Mouse (Mus musculus): ENCODE results near the gene Aldh1a1. TPM values are rescaled to one million over a fixed set of nuclear protein-coding genes. Genes with fewer than 3 reads are reported as not detected.

Aldh1a1 gene
- polyA plus RNA-seq, 1 experiment from 2014 or later = 126 TPM

DNA sequence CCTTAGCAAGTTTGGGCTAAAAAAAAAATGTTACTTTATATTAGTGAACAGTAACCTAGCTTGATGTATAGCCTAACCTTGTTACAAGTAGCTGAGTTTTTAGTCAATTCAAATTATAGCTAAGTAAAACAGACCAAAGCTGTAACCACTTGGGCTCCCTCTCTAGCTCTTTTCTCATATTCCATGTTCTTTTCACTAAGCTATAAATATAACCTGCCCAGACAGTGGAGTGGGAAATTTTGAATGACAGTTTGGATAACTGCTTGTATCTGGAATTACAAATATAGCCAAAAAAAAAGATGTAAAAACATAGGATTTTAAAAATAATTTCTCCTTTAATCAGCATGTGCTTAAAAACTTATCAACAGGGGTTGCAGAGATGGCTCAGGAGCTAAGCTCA is 12.8 kb downstream of the Aldh1a1 start:
- H3K4me3 ChIP-seq (ENCODE audit: low read depth, low read length) = no peak overlapping the region
- no peak overlapping the region for H3K4me2 ChIP-seq (replicated peaks; ENCODE audit: low read depth, low read length)
- H3K4me1 ChIP-seq (ENCODE audit: insufficient read depth, low read depth, low read length) = no peaks in the 10 kb centered on the region
- no peak for DNase-seq (ENCODE audit: low spot score)
- H3K9me3 ChIP-seq (ENCODE audit: low read length) = no peaks in the 10 kb centered on the region
- H3K27ac ChIP-seq (ENCODE audit: low read length) = no peak overlapping the region
- no peak for TF ChIP-seq EP300 (IDR thresholded peaks at IDR 0.05)
- TF ChIP-seq CTCF (IDR thresholded peaks at IDR 0.05) = no peak
- no peaks in the 10 kb centered on the region for H3K27me3 ChIP-seq (replicated peaks; ENCODE audit: insufficient read depth, low read length)
- H3K9ac ChIP-seq (replicated peaks; ENCODE audit: low read depth) = no peak overlapping the region
- H3K36me3 ChIP-seq (ENCODE audit: insufficient read depth, low read length) = no peaks in the 10 kb centered on the region
- no peak for ATAC-seq

DNA sequence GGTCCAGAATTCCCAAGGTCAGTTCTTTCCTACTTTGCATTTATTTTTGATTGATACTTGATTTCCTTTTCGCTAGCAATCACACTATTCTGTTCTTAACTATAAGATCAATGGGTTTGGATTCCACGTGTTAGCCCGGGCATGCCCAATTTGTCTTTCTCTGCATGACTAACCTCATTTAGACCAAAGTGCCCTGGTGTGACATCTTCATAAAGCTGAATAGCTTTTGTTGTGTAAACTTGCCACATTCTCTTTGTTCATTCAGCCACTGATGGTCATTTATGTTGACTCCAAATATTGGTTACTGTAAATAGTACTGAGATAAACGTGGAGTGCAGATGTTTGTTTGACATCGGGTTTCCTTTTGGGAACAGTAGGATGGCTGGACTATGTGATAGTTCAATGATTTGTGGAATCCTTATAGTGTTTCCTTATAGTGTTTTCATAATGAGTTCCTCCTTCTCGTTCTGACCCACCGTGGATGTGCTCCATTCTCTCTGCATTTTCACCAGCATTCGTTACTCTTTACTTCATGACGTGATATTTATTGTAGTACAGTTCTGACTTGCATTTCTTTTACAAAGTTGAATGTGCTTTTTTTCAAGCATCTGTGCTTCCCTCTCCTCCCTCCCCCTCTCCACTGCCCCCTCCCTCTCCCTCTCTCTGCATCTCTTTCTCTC is 14.6 kb downstream of the Aldh1a1 start:
- Histone ChIP-seq H3K4me2 (replicated peaks; ENCODE audit: low read depth, low read length) (no peak overlapping the region), H3K4me1 (ENCODE audit: insufficient read depth, low read depth, low read length) (no peaks in the 10 kb centered on the region), H3K4me3 (ENCODE audit: low read depth, low read length) (no peak overlapping the region), H3K9me3 (ENCODE audit: low read length) (no peaks in the 10 kb centered on the region), H3K9ac (replicated peaks; ENCODE audit: low read depth) (no peak overlapping the region), H3K36me3 (ENCODE audit: insufficient read depth, low read length) (no peaks in the 10 kb centered on the region), H3K27me3 (replicated peaks; ENCODE audit: insufficient read depth, low read length) (no peaks in the 10 kb centered on the region), H3K27ac (ENCODE audit: low read length) (no peak overlapping the region)
- 41% methylated on average over 9 of the region's 9 CpGs for WGBS
- TF ChIP-seq CTCF (IDR thresholded peaks at IDR 0.05) = no peak
- TF ChIP-seq EP300 (IDR thresholded peaks at IDR 0.05) = no peak
- ATAC-seq (no peak), DNase-seq (ENCODE audit: low spot score) (no peak)

DNA sequence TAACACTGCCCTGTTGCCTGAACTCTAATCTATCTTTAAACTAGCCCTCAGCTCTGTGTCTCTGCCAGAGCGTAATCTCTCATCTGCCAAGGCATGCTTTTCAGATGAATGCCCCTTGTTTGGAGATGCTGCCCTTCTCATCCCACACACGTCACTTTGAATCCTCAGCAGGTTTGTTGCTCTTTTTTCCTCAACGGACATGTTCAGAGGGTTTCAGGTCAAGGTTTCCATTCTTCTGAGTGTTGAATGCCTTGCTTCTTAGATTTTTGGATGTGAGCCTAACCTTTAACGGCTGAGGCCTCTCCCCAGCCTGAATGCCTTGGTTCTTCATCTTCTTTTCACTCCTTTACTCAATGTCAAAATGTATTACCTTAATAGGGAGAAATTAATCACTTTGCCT is 16.1 kb downstream of the Aldh1a1 start:
- no peak overlapping the region for H3K9ac ChIP-seq (replicated peaks; ENCODE audit: low read depth)
- no peaks in the 10 kb centered on the region for H3K36me3 ChIP-seq (ENCODE audit: insufficient read depth, low read length)
- DNase-seq (ENCODE audit: low spot score) (no peak), ATAC-seq (no peak)
- H3K9me3 ChIP-seq (ENCODE audit: low read length) = no peaks in the 10 kb centered on the region
- H3K27me3 ChIP-seq (replicated peaks; ENCODE audit: insufficient read depth, low read length) = no peaks in the 10 kb centered on the region
- no peak overlapping the region for H3K4me3 ChIP-seq (ENCODE audit: low read depth, low read length)
- no peak overlapping the region for H3K27ac ChIP-seq (ENCODE audit: low read length)
- H3K4me1 ChIP-seq (ENCODE audit: insufficient read depth, low read depth, low read length) = no peaks in the 10 kb centered on the region
- no peak for TF ChIP-seq CTCF (IDR thresholded peaks at IDR 0.05)
- TF ChIP-seq EP300 (IDR thresholded peaks at IDR 0.05) = no peak
- WGBS = 18% methylated on average over 4 of the region's 4 CpGs
- no peak overlapping the region for H3K4me2 ChIP-seq (replicated peaks; ENCODE audit: low read depth, low read length)

DNA sequence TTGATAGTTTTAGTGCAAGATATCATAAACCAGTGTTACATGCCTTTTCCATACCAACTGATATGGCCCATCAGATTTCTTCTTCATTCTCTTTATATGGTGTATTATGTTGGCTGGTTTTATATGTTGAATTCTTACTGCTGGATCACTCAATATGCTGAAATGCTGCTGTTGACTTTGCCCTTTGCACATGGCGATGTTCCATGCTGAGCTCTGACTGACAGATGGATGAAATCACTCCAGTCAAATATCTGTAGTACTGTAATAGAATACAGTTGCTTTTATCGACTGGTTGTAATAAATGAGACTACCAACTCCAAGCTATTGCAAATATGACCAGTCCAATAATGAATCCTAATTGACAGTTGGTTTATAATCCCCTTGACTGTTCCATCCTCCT is 19.5 kb downstream of the Aldh1a1 start:
- no peaks in the 10 kb centered on the region for H3K27me3 ChIP-seq (replicated peaks; ENCODE audit: insufficient read depth, low read length)
- TF ChIP-seq EP300 (IDR thresholded peaks at IDR 0.05) (no peak), CTCF (IDR thresholded peaks at IDR 0.05) (no peak)
- H3K9ac ChIP-seq (replicated peaks; ENCODE audit: low read depth) = no peak overlapping the region
- H3K4me3 ChIP-seq (ENCODE audit: low read depth, low read length) = no peak overlapping the region
- ATAC-seq = no peak
- 92% methylated on average over 2 of the region's 2 CpGs for WGBS
- H3K27ac ChIP-seq (ENCODE audit: low read length) = no peak overlapping the region
- no peak overlapping the region for H3K4me2 ChIP-seq (replicated peaks; ENCODE audit: low read depth, low read length)
- no peaks in the 10 kb centered on the region for H3K36me3 ChIP-seq (ENCODE audit: insufficient read depth, low read length)
- no peak for DNase-seq (ENCODE audit: low spot score)
- no peaks in the 10 kb centered on the region for H3K9me3 ChIP-seq (ENCODE audit: low read length)
- H3K4me1 ChIP-seq (ENCODE audit: insufficient read depth, low read depth, low read length) = no peaks in the 10 kb centered on the region

DNA sequence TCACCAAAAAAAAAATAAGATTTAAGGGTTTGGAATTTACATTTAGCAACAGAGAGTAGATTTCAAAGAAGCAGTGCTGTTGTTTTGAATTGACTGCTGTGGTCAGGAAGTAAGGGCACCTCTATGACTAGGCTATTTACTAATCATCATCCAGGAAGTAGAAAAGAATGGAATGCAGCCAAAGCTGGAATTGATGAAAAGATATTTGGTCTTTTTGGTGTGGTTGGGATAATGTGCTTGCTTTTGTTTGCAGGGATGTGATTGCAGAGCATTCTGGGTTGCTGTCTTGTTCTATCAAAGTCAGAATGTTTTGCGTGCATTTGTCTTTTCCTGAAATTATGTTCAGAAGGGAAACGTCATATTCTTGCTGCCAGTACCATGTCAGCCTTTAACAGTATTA is 20.7 kb downstream of the Aldh1a1 start:
- no peak overlapping the region for H3K9ac ChIP-seq (replicated peaks; ENCODE audit: low read depth)
- no peak for ATAC-seq
- DNase-seq (ENCODE audit: low spot score) = no peak
- H3K4me3 ChIP-seq (ENCODE audit: low read depth, low read length) = no peak overlapping the region
- H3K4me1 ChIP-seq (ENCODE audit: insufficient read depth, low read depth, low read length) = no peaks in the 10 kb centered on the region
- no peak overlapping the region for H3K4me2 ChIP-seq (replicated peaks; ENCODE audit: low read depth, low read length)
- H3K36me3 ChIP-seq (ENCODE audit: insufficient read depth, low read length) = no peaks in the 10 kb centered on the region
- TF ChIP-seq CTCF (IDR thresholded peaks at IDR 0.05) (no peak), EP300 (IDR thresholded peaks at IDR 0.05) (no peak)
- no peaks in the 10 kb centered on the region for H3K9me3 ChIP-seq (ENCODE audit: low read length)
- WGBS = 74% methylated on average over 2 of the region's 2 CpGs
- H3K27ac ChIP-seq (ENCODE audit: low read length) = peak overlapping the region; percentile 43; the same call in 1 of the 2 replicates
- no peaks in the 10 kb centered on the region for H3K27me3 ChIP-seq (replicated peaks; ENCODE audit: insufficient read depth, low read length)

DNA sequence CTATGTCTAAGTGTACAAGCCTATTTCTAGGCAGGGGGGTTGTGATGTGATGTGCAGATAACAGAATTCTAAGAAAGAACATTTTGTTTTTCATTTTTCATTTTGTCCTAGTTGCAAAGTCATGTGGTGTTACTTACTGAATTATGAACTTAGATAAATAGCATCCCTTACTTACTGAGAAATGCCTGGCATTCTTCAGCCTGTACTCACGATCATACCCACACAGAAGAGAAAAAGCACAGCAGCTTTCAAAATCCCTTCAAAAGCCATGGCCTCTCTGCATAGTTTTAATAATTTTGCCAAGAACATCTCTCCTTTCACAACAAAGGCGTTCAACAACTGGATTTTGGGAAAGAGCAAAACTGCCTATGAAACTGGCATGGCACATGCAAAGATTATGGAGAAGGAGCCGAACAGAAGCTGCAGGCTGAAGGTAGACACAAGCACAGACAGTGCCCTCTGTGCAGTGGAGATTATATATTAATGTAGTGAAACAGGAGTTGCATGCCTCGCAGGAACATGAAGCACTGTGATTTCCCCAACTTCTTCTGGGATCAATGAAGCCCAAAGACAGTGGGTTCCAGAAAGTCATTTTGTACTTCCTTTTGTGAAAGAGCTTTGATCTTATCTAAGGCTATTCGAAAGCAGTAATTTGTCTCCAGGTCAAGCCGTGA is 21.3 kb downstream of the Aldh1a1 start:
- Histone ChIP-seq H3K4me1 (ENCODE audit: insufficient read depth, low read depth, low read length) (no peaks in the 10 kb centered on the region), H3K36me3 (ENCODE audit: insufficient read depth, low read length) (no peaks in the 10 kb centered on the region), H3K9me3 (ENCODE audit: low read length) (no peaks in the 10 kb centered on the region), H3K4me2 (replicated peaks; ENCODE audit: low read depth, low read length) (no peak overlapping the region), H3K4me3 (ENCODE audit: low read depth, low read length) (no peak overlapping the region), H3K27ac (ENCODE audit: low read length) (peak overlapping the region; percentile 43; the same call in 1 of the 2 replicates), H3K27me3 (replicated peaks; ENCODE audit: insufficient read depth, low read length) (no peaks in the 10 kb centered on the region), H3K9ac (replicated peaks; ENCODE audit: low read depth) (no peak overlapping the region)
- TF ChIP-seq CTCF (IDR thresholded peaks at IDR 0.05) (no peak), EP300 (IDR thresholded peaks at IDR 0.05) (peak; percentile 78; the same call in 1 of the 2 replicates)
- DNase-seq (ENCODE audit: low spot score) (peak; percentile 80), ATAC-seq (peak; percentile 72)
- 41% methylated on average over 6 of the region's 6 CpGs for WGBS

Data from lung, postnatal 0 days (tissue).